Mouse (Mus musculus) midbrain, embryonic 12.5 days (tissue): ENCODE measurements around the gene Emc9. TPM values are rescaled to one million over a fixed set of nuclear protein-coding genes. Genes with fewer than 3 reads are reported as not detected.
A peak's percentile ranks its signal among the peaks of the same experiment; 100 is the strongest.

Experiments used
- ATAC-seq: fragments of 200-750 bp; cut with Nextera tagmentation; 2 replicates; pipeline ENCODE4 v1.8.0; 2017; ENCODE audit warnings: low read depth, moderate TSS enrichment, moderate library complexity; ENCODE audit not compliant: low FRiP score
- H3K27ac ChIP-seq: fragments of 300-500 bp; sonication (generic); replicated peaks from 2 replicates; pipeline ENCODE4 v1.5.1; 2016; ENCODE audit warnings: mild to moderate bottlenecking
- H3K27me3 ChIP-seq: fragments of 300-500 bp; sonication (generic); 2 replicates; pipeline ENCODE4 v1.6.1; 2016; ENCODE audit warnings: mild to moderate bottlenecking
- H3K36me3 ChIP-seq: fragments of 300-500 bp; sonication (generic); 2 replicates; pipeline ENCODE4 v1.6.1; 2016
- H3K4me1 ChIP-seq: fragments of 300-500 bp; sonication (generic); 2 replicates; pipeline ENCODE4 v1.6.1; 2016
- H3K4me2 ChIP-seq: fragments of 300-500 bp; sonication (generic); replicated peaks from 2 replicates; pipeline ENCODE4 v1.6.1; 2016; ENCODE audit warnings: mild to moderate bottlenecking, moderate library complexity
- H3K4me3 ChIP-seq: fragments of 300-500 bp; sonication (generic); 2 replicates; pipeline ENCODE4 v1.5.1; 2016; ENCODE audit warnings: mild to moderate bottlenecking
- H3K9ac ChIP-seq: fragments of 300-500 bp; sonication (generic); replicated peaks from 2 replicates; pipeline ENCODE4 v1.6.1; 2016; ENCODE audit warnings: mild to moderate bottlenecking, moderate library complexity
- H3K9me3 ChIP-seq: fragments of 300-500 bp; sonication (generic); 2 replicates; pipeline ENCODE4 v1.6.1; 2016; ENCODE audit warnings: mild to moderate bottlenecking
- WGBS: fragments of 180-500 bp; shearing (Covaris S2); methylation state at CpG from one replicate; pipeline ENCODE4 v1.1.7; 2016; 5-methylcytosine and 5-hydroxymethylcytosine counted together
- polyA plus RNA-seq: library from polyadenylated mRNA; unstranded; fragments of >200 nt; fragmentation: Nextera tagmentation; extraction: Ambion mirVana; gene quantifications from 2 replicates; pipeline ENCODE4 v1.2.1, GENCODE M21; 2016

Emc9 gene
- polyA plus RNA-seq, 1 experiment from 2014 or later, result 6.4 TPM

- Histone ChIP-seq H3K36me3 (no peaks in the 10 kb centered on the region), H3K27ac (no peak overlapping the region), H3K4me2 (no peak overlapping the region), H3K9ac (no peak overlapping the region), H3K4me3 (no peak overlapping the region), H3K9me3 (no peaks in the 10 kb centered on the region), H3K27me3 (no peaks in the 10 kb centered on the region), H3K4me1 (peaks cover 4% of the 10 kb centered on the region; the same call in 1 of the 2 replicates)
- WGBS, result 91% methylated on average over 3 of the region's 3 CpGs
- ATAC-seq, result no peak
Measured at GRCm38 (mm10) chr14:55555788-55556187, 29.3 kb downstream of the Emc9 start.

- Histone ChIP-seq H3K27me3 (no peaks in the 10 kb centered on the region), H3K4me1 (peaks cover 4% of the 10 kb centered on the region; the same call in 1 of the 2 replicates), H3K4me3 (no peak overlapping the region), H3K36me3 (no peaks in the 10 kb centered on the region), H3K4me2 (no peak overlapping the region), H3K27ac (no peak overlapping the region), H3K9ac (no peak overlapping the region), H3K9me3 (no peaks in the 10 kb centered on the region)
- no peak for ATAC-seq
Measured at GRCm38 (mm10) chr14:55554635-55555034, 30.5 kb downstream of the Emc9 start.

- Histone ChIP-seq H3K9me3 (no peaks in the 10 kb centered on the region), H3K4me2 (no peak overlapping the region), H3K4me1 (0 out of 2 replicates have a peak, but pooled peaks cover under 1% of the 10 kb centered on the region), H3K27ac (no peak overlapping the region), H3K36me3 (peaks cover 20% of the 10 kb centered on the region), H3K9ac (no peak overlapping the region), H3K4me3 (no peak overlapping the region), H3K27me3 (no peaks in the 10 kb centered on the region)
- 88% methylated on average over 8 of the region's 8 CpGs for WGBS
- ATAC-seq, result no peak
Measured at GRCm38 (mm10) chr14:55551794-55552193, 33.3 kb downstream of the Emc9 start.

GRCm38 (mm10) chr14:55551347-55551746 lies 33.8 kb downstream of the Emc9 start:
- H3K9ac ChIP-seq, result no peak overlapping the region
- H3K4me2 ChIP-seq, result no peak overlapping the region
- no peaks in the 10 kb centered on the region for H3K9me3 ChIP-seq
- ATAC-seq, result no peak
- no peaks in the 10 kb centered on the region for H3K4me1 ChIP-seq
- 70% methylated on average over 5 of the region's 5 CpGs for WGBS
- no peak overlapping the region for H3K4me3 ChIP-seq
- no peak overlapping the region for H3K27ac ChIP-seq
- peaks cover 20% of the 10 kb centered on the region for H3K36me3 ChIP-seq
- H3K27me3 ChIP-seq, result no peaks in the 10 kb centered on the region

- peaks cover 20% of the 10 kb centered on the region for H3K36me3 ChIP-seq
- H3K27me3 ChIP-seq, result no peaks in the 10 kb centered on the region
- no peak overlapping the region for H3K9ac ChIP-seq
- no peak overlapping the region for H3K4me3 ChIP-seq
- H3K4me1 ChIP-seq, result no peaks in the 10 kb centered on the region
- ATAC-seq, result no peak
- 90% methylated on average over 6 of the region's 6 CpGs for WGBS
- no peaks in the 10 kb centered on the region for H3K9me3 ChIP-seq
- H3K4me2 ChIP-seq, result no peak overlapping the region
- H3K27ac ChIP-seq, result no peak overlapping the region
Measured at GRCm38 (mm10) chr14:55550191-55550590, 34.9 kb downstream of the Emc9 start.

GRCm38 (mm10) chr14:55544334-55544733 lies 40.8 kb downstream of the Emc9 start:
- Histone ChIP-seq H3K36me3 (peaks cover 30% of the 10 kb centered on the region), H3K4me2 (no peak overlapping the region), H3K27me3 (no peaks in the 10 kb centered on the region), H3K9me3 (no peaks in the 10 kb centered on the region), H3K4me1 (peaks cover 19% of the 10 kb centered on the region), H3K27ac (no peak overlapping the region), H3K9ac (no peak overlapping the region), H3K4me3 (no peak overlapping the region)
- 91% methylated on average over 9 of the region's 9 CpGs for WGBS
- no peak for ATAC-seq

- WGBS, result 97% methylated on average over 12 of the region's 12 CpGs
- no peak overlapping the region for H3K4me2 ChIP-seq
Measured at GRCm38 (mm10) chr14:55542268-55542667, 42.8 kb downstream of the Emc9 start.

GRCm38 (mm10) chr14:55540787-55541321 lies 44.2 kb downstream of the Emc9 start:
- Histone ChIP-seq H3K4me1 (peaks cover 19% of the 10 kb centered on the region), H3K9me3 (no peaks in the 10 kb centered on the region), H3K4me2 (peak overlapping the region; percentile 85), H3K4me3 (peak overlapping the region; percentile 55), H3K27ac (peak overlapping the region; percentile 78), H3K36me3 (peaks cover 11% of the 10 kb centered on the region), H3K9ac (peak overlapping the region; percentile 69), H3K27me3 (peaks cover 10% of the 10 kb centered on the region)
- WGBS, result 7% methylated on average over 10 of the region's 10 CpGs
- peak; percentile 63 for ATAC-seq

More at GRCm38 (mm10) chr14:55542268-55542667, 42.8 kb downstream of the Emc9 start:
- no peak for ATAC-seq
- Histone ChIP-seq H3K4me1 (peaks cover 19% of the 10 kb centered on the region), H3K9ac (no peak overlapping the region), H3K27me3 (peaks cover 6% of the 10 kb centered on the region; the same call in 1 of the 2 replicates), H3K4me3 (no peak overlapping the region), H3K27ac (no peak overlapping the region), H3K9me3 (no peaks in the 10 kb centered on the region), H3K36me3 (peaks cover 11% of the 10 kb centered on the region)

- Histone ChIP-seq H3K4me1 (peaks cover 19% of the 10 kb centered on the region), H3K36me3 (peaks cover 11% of the 10 kb centered on the region), H3K9ac (peak within 1 kb of the TSS; percentile 69), H3K27ac (peak within 1 kb of the TSS; percentile 78), H3K4me3 (peak within 1 kb of the TSS; percentile 55), H3K27me3 (peaks cover 10% of the 10 kb centered on the region), H3K4me2 (peak within 1 kb of the TSS; percentile 85), H3K9me3 (no peaks in the 10 kb centered on the region)
- WGBS, result 0% methylated on average over 32 of the region's 32 CpGs
- peak; percentile 81 for ATAC-seq
Measured at GRCm38 (mm10) chr14:55540067-55540786, 44.9 kb downstream of the Emc9 start, which contains the start of gene Pck2. Pck2 (plus strand) TSS chr14:55540266.

- Histone ChIP-seq H3K4me2 (no peak overlapping the region), H3K36me3 (no peaks in the 10 kb centered on the region), H3K4me1 (peaks cover 16% of the 10 kb centered on the region), H3K9me3 (no peaks in the 10 kb centered on the region), H3K9ac (no peak overlapping the region), H3K27ac (no peak overlapping the region), H3K4me3 (no peak overlapping the region), H3K27me3 (peaks cover 10% of the 10 kb centered on the region)
- WGBS, result 61% methylated on average over 6 of the region's 6 CpGs
- no peak for ATAC-seq
Measured at GRCm38 (mm10) chr14:55536116-55536745, 48.9 kb downstream of the Emc9 start.
